Mouse (Mus musculus) midbrain, embryonic 10.5 days (tissue): ENCODE measurements around the gene Scube3. TPM values are rescaled to one million over a fixed set of nuclear protein-coding genes. Genes with fewer than 3 reads are reported as not detected.
A peak's percentile ranks its signal among the peaks of the same experiment; 100 is the strongest.

ENCODE experiments used
- DNase-seq: peaks from one replicate; pipeline ENCODE4 v3.0.0-alpha.2; 2017; ENCODE audit warnings: low spot score
- H3K27ac ChIP-seq: fragments of 300-500 bp; sonication (generic); replicated peaks from 2 replicates; pipeline ENCODE4 v1.5.1; 2016; ENCODE audit warnings: mild to moderate bottlenecking
- H3K27me3 ChIP-seq: fragments of 300-500 bp; sonication (generic); 2 replicates; pipeline ENCODE4 v1.6.1; 2016; ENCODE audit warnings: low read depth, mild to moderate bottlenecking; ENCODE audit not compliant: poor library complexity, severe bottlenecking
- H3K36me3 ChIP-seq: fragments of 300-500 bp; sonication (generic); 2 replicates; pipeline ENCODE4 v1.6.1; 2016; ENCODE audit warnings: mild to moderate bottlenecking, moderate library complexity
- H3K4me1 ChIP-seq: fragments of 300-500 bp; sonication (generic); 2 replicates; pipeline ENCODE4 v1.6.1; 2016
- H3K4me3 ChIP-seq: fragments of 300-500 bp; sonication (generic); 2 replicates; pipeline ENCODE4 v1.5.1; 2016; ENCODE audit warnings: mild to moderate bottlenecking, moderate library complexity
- H3K9me3 ChIP-seq: fragments of 300-500 bp; sonication (generic); replicated peaks from 2 replicates; pipeline ENCODE4 v1.6.1; 2016; ENCODE audit warnings: mild to moderate bottlenecking
- WGBS: fragments of 180-500 bp; shearing (Covaris S2); methylation state at CpG from one replicate; pipeline ENCODE4 v1.1.7; 2016; 5-methylcytosine and 5-hydroxymethylcytosine counted together
- polyA plus RNA-seq: library from polyadenylated mRNA; unstranded; fragments of >200 nt; fragmentation: Nextera tagmentation; extraction: Ambion mirVana; gene quantifications from 2 replicates; pipeline ENCODE4 v1.2.1, GENCODE M21; 2016

Scube3 gene
- polyA plus RNA-seq, 1 experiment from 2014 or later, result 10.8 TPM

GRCm38 (mm10) chr17:28138013-28138412 is 3.9 kb upstream of the Scube3 start:
- Histone ChIP-seq H3K36me3 (no peaks in the 10 kb centered on the region), H3K27me3 (peaks cover 71% of the 10 kb centered on the region), H3K9me3 (no peaks in the 10 kb centered on the region), H3K4me1 (peaks cover 51% of the 10 kb centered on the region), H3K4me3 (no peak overlapping the region), H3K27ac (no peak overlapping the region)
- DNase-seq, result no peak
- 86% methylated on average over 8 of the region's 8 CpGs for WGBS

GRCm38 (mm10) chr17:28138685-28139084 is 3.3 kb upstream of the Scube3 start:
- Histone ChIP-seq H3K27ac (peak overlapping the region; percentile 52; the same call in 1 of the 2 replicates), H3K36me3 (no peaks in the 10 kb centered on the region), H3K4me3 (no peak overlapping the region), H3K27me3 (peaks cover 66% of the 10 kb centered on the region), H3K9me3 (no peaks in the 10 kb centered on the region), H3K4me1 (peaks cover 52% of the 10 kb centered on the region)
- no peak for DNase-seq
- 77% methylated on average over 9 of the region's 9 CpGs for WGBS

- peak; percentile 54 for DNase-seq
- WGBS, result 10% methylated on average over 13 of the region's 13 CpGs
- no peaks in the 10 kb centered on the region for H3K9me3 ChIP-seq
- peak overlapping the region; percentile 91 for H3K4me3 ChIP-seq
- H3K36me3 ChIP-seq, result no peaks in the 10 kb centered on the region
- H3K27ac ChIP-seq, result peak overlapping the region; percentile 99
- peaks cover 72% of the 10 kb centered on the region for H3K4me1 ChIP-seq
- peaks cover 70% of the 10 kb centered on the region for H3K27me3 ChIP-seq
Observed at GRCm38 (mm10) chr17:28140431-28141204, 1.3 kb upstream of the Scube3 start.

GRCm38 (mm10) chr17:28141205-28141650 is 713 bp upstream of the Scube3 start:
- Histone ChIP-seq H3K4me1 (peaks cover 76% of the 10 kb centered on the region), H3K9me3 (no peaks in the 10 kb centered on the region), H3K36me3 (0 out of 2 replicates have a peak, but pooled peaks cover under 1% of the 10 kb centered on the region), H3K27me3 (peaks cover 76% of the 10 kb centered on the region), H3K4me3 (peak overlapping the region; percentile 91), H3K27ac (peak overlapping the region; percentile 99)
- under 1% methylated on average over 15 of the region's 15 CpGs for WGBS
- DNase-seq, result no peak

DNA sequence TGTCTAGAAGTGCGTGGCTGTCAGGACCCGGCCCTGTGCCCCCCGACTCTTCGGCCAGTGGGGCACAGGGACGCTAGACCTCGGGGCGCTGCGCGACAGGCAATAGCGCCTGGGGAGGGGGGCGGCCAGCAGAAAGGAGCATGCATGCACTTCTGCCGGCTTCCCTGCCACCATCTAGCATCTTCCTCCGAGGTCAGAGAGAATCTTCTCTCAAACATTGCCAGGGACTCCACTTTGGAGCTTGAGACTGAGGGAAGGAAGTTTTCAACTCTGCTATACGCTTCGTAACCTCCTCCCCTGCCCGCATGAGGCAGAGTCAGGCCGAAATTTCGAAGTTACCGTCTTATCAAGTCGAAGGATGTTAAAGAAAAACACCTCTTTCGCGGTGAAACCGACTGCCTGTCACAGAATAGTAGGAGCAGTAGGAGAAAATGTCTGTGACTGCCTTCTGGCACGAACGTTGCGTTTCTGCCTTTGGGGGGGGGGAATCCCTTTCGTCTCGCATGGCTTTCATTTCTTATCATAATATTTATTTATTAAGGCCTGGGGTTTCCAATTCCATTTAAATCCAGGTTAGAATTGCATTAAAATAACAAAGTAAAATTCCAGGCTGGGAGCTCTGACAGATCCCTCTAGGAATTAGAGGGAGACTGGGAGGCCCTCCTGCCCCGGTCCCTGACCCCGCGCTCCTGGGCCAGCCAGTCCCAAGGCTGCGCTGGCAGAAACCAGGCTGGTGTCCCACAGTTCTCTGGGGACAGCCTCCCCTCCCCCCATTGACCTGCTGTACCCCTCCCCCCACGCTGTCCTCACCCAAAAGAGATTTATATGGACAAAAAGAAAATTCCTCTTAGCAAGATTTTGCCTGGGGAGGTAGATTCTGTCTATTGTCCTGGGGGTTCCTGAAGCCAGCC is 1.0 kb downstream of the Scube3 start:
- H3K4me3 ChIP-seq, result peak overlapping the region; percentile 91
- peaks cover 12% of the 10 kb centered on the region for H3K36me3 ChIP-seq
- under 1% methylated on average over 33 of the region's 33 CpGs for WGBS
- peaks cover 89% of the 10 kb centered on the region for H3K4me1 ChIP-seq
- H3K27ac ChIP-seq, result peak overlapping the region; percentile 99
- no peaks in the 10 kb centered on the region for H3K9me3 ChIP-seq
- H3K27me3 ChIP-seq, result peaks cover 72% of the 10 kb centered on the region
- peak; percentile 74 for DNase-seq

DNA sequence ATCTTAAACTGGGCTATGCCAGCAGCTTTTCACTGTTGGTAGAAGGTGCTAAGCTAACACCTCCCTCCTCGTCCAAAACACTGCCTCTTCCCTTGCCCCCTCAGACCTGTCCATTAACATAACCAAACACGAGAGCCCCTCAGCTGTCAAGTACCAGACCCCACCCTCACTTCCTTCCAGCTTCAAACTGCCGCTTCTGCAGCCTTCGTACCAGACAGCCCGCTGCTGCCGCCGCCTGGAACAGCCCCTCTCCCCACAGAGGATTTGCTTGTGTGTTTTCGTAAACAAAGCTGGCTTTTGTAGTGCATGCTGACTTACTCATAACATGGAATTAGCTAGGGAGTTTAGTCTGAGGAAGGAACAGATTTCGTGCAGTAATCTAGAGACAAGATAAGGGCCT is 1.8 kb downstream of the Scube3 start:
- H3K9me3 ChIP-seq, result no peaks in the 10 kb centered on the region
- peaks cover 66% of the 10 kb centered on the region for H3K27me3 ChIP-seq
- peak overlapping the region; percentile 99 for H3K27ac ChIP-seq
- H3K4me3 ChIP-seq, result peak overlapping the region; percentile 91
- peak; percentile 59 for DNase-seq
- under 1% methylated on average over 9 of the region's 9 CpGs for WGBS
- peaks cover 93% of the 10 kb centered on the region for H3K4me1 ChIP-seq
- H3K36me3 ChIP-seq, result peaks cover 20% of the 10 kb centered on the region

- no peak for DNase-seq
- WGBS, result 5% methylated on average over 6 of the region's 6 CpGs
- Histone ChIP-seq H3K27me3 (peaks cover 61% of the 10 kb centered on the region), H3K9me3 (no peaks in the 10 kb centered on the region), H3K4me1 (peaks cover 93% of the 10 kb centered on the region), H3K4me3 (peak overlapping the region; percentile 91), H3K27ac (peak overlapping the region; percentile 99), H3K36me3 (peaks cover 25% of the 10 kb centered on the region)
Observed at GRCm38 (mm10) chr17:28144241-28144640, 2.3 kb downstream of the Scube3 start.

DNA sequence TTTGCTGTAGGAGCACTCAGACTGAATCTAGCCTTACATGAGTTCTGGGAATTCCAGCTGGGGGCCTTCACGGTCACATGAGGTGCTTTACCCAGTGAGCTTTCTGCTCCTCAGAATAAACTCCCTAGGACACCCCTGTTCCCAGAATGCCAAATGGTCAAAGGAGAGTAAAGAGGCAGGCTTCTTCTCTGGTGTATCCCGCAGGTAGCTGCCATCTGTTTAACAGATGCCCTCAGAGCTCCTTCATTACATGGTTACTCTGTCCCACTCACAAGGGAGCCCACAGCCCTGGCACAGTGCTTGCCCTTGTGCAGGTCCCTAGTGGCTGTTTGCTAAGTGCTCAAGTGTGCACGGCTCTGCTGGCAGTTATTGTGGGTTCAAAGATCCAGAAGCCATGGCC is 6.3 kb downstream of the Scube3 start:
- H3K4me1 ChIP-seq, result peaks cover 71% of the 10 kb centered on the region
- H3K4me3 ChIP-seq, result no peak overlapping the region
- WGBS, result 86% methylated on average over 3 of the region's 3 CpGs
- no peak overlapping the region for H3K27ac ChIP-seq
- H3K9me3 ChIP-seq, result no peaks in the 10 kb centered on the region
- peaks cover 31% of the 10 kb centered on the region for H3K27me3 ChIP-seq
- peaks cover 52% of the 10 kb centered on the region for H3K36me3 ChIP-seq
- no peak for DNase-seq

GRCm38 (mm10) chr17:28149734-28150133 is 7.8 kb downstream of the Scube3 start:
- Histone ChIP-seq H3K27ac (peak overlapping the region; percentile 38; the same call in 1 of the 2 replicates), H3K36me3 (peaks cover 66% of the 10 kb centered on the region), H3K4me1 (peaks cover 57% of the 10 kb centered on the region), H3K9me3 (no peaks in the 10 kb centered on the region), H3K4me3 (no peak overlapping the region), H3K27me3 (peaks cover 24% of the 10 kb centered on the region)
- WGBS, result 71% methylated on average over 8 of the region's 8 CpGs
- DNase-seq, result no peak

GRCm38 (mm10) chr17:28150456-28150855 is 8.5 kb downstream of the Scube3 start:
- no peak for DNase-seq
- Histone ChIP-seq H3K4me3 (no peak overlapping the region), H3K27me3 (peaks cover 19% of the 10 kb centered on the region), H3K27ac (peak overlapping the region; percentile 28; the same call in 1 of the 2 replicates), H3K9me3 (no peaks in the 10 kb centered on the region), H3K36me3 (peaks cover 73% of the 10 kb centered on the region), H3K4me1 (peaks cover 50% of the 10 kb centered on the region)
- 73% methylated on average over 12 of the region's 12 CpGs for WGBS

DNA sequence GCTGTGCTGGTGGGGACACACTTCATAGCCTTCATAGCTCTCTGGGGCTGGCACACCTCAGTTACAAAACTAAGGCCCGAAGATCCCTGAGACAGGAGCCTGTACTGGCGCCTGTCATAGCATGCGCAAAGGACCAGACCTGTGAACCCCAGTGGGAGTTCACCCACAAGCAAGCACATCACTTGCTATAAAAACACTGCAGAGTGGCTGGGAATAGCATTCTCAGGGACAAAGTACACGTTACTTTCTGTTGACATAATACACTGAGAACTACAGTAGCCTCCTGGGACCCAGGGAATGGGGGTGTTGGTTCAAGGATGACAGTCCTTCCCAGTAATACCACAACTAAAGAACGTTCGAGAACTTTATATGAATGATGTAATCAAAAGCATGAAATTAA is 11.2 kb downstream of the Scube3 start:
- Histone ChIP-seq H3K27ac (no peak overlapping the region), H3K36me3 (peaks cover 86% of the 10 kb centered on the region), H3K27me3 (peaks cover 15% of the 10 kb centered on the region), H3K4me3 (no peak overlapping the region), H3K9me3 (no peaks in the 10 kb centered on the region), H3K4me1 (peaks cover 35% of the 10 kb centered on the region)
- no peak for DNase-seq
- 91% methylated on average over 6 of the region's 6 CpGs for WGBS

DNA sequence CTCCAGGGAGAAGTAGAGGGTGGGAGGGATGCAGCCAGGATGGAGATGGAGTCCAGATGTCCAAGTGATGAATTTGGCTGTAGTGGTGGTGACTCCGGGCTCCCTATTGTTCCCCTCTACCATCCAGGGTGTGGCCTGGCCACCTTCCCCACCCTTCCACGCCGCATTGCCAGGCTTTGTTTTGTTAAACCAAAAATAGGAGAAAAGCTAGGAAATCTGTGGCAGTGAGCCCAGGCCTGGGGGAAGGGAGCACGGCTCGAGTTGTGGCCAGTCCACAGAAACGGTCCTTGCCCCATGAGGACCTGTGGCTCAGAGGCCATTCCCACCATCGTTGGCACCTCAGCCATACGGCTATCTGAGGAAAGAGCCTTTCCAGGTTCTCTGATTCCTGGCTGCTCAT is 13.0 kb downstream of the Scube3 start:
- Histone ChIP-seq H3K27me3 (peaks cover 34% of the 10 kb centered on the region), H3K36me3 (peaks cover 86% of the 10 kb centered on the region), H3K4me3 (no peak overlapping the region), H3K4me1 (peaks cover 30% of the 10 kb centered on the region), H3K9me3 (no peaks in the 10 kb centered on the region), H3K27ac (no peak overlapping the region)
- DNase-seq, result no peak
- 90% methylated on average over 8 of the region's 8 CpGs for WGBS
